Mouse (Mus musculus): ENCODE results near the gene Cacnb4. TPM values are rescaled to one million over a fixed set of nuclear protein-coding genes. Genes with fewer than 3 reads are reported as not detected.

The Cacnb4 gene
- total and polyA plus RNA-seq, 3 experiments = not detected

- Histone ChIP-seq H3K36me3 (ENCODE audit: control insufficient read depth in 1 of 2, insufficient read depth in 2 of 2, low read length in 2 of 2) (no peaks in the 10 kb centered on the region), H3K27ac (ENCODE audit: control insufficient read depth, low read depth, low read length) (no peak overlapping the region), H3K4me1 (ENCODE audit: control insufficient read depth in 1 of 2, insufficient read depth in 2 of 2, low read length in 2 of 2) (no peaks in the 10 kb centered on the region), H3K27me3 (ENCODE audit: control insufficient read depth in 1 of 2, insufficient read depth in 2 of 2, low read length in 2 of 2) (no peaks in the 10 kb centered on the region; a peak in 1 of 4 replicates), H3K9ac (ENCODE audit: control insufficient read depth, low read depth, low read length, poor library complexity, severe bottlenecking) (no peak overlapping the region), H3K9me3 (replicated peaks; ENCODE audit: insufficient read depth, low read length) (no peaks in the 10 kb centered on the region), H3K4me3 (ENCODE audit: control insufficient read depth in 1 of 2, insufficient read depth in 1 of 2, low read depth in 2 of 2, low read length in 2 of 2) (no peak overlapping the region), H3K79me2 (ENCODE audit: control insufficient read depth, insufficient read depth, low read length, poor library complexity) (no peaks in the 10 kb centered on the region)
- no peak for TF ChIP-seq ZKSCAN1 (IDR thresholded peaks at IDR 0.05; ENCODE audit: low read depth, low read length)
- no peak for DNase-seq (ENCODE audit: low read depth, low spot score)
Measured at GRCm38 (mm10) chr2:52615429-52615828, 61.2 kb downstream of the Cacnb4 start.

DNA sequence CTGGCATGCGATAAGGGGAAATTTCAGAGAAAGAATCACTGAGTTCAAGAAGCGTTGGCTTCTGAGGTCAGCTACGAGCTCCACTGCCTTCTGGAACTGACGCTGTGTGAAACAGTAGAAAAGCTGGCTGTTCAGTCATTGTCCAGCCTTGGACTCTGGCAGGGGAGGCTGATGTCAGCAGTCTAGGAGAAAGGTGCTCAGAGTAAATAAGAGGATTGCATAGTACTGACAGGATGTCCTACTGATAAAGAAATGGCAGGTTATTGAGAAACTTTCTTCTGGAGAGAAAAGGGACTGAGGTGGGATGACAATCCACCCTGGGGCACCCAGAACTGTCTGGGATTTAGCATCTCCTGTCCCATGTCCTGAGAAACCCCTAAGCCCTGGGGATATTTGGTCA, 62.7 kb downstream of the Cacnb4 start:
- Histone ChIP-seq H3K79me2 (ENCODE audit: control insufficient read depth, insufficient read depth, low read length, poor library complexity) (no peaks in the 10 kb centered on the region), H3K9me3 (replicated peaks; ENCODE audit: insufficient read depth, low read length) (no peaks in the 10 kb centered on the region), H3K4me3 (ENCODE audit: control insufficient read depth in 1 of 2, insufficient read depth in 1 of 2, low read depth in 2 of 2, low read length in 2 of 2) (no peak overlapping the region), H3K9ac (ENCODE audit: control insufficient read depth, low read depth, low read length, poor library complexity, severe bottlenecking) (no peak overlapping the region), H3K27ac (ENCODE audit: control insufficient read depth, low read depth, low read length) (no peak overlapping the region), H3K4me1 (ENCODE audit: control insufficient read depth in 1 of 2, insufficient read depth in 2 of 2, low read length in 2 of 2) (no peaks in the 10 kb centered on the region), H3K36me3 (ENCODE audit: control insufficient read depth in 1 of 2, insufficient read depth in 2 of 2, low read length in 2 of 2) (no peaks in the 10 kb centered on the region), H3K27me3 (ENCODE audit: control insufficient read depth in 1 of 2, insufficient read depth in 2 of 2, low read length in 2 of 2) (no peaks in the 10 kb centered on the region; a peak in 1 of 4 replicates)
- no peak for DNase-seq (ENCODE audit: low read depth, low spot score)
- no peak for TF ChIP-seq SMC3 (IDR thresholded peaks at IDR 0.05; ENCODE audit: low read depth, low read length)
- no peak for TF ChIP-seq NELFE (IDR thresholded peaks at IDR 0.05; ENCODE audit: low read depth, low read length)
- no peak for TF ChIP-seq ELF1 (IDR thresholded peaks at IDR 0.05; ENCODE audit: low read depth, low read length)
- no peak for TF ChIP-seq HCFC1 (IDR thresholded peaks at IDR 0.05; ENCODE audit: low read depth, low read length)
- TF ChIP-seq ZC3H11A (IDR thresholded peaks at IDR 0.05; ENCODE audit: low read depth, low read length) = no peak
- no peak for TF ChIP-seq ETS1 (IDR thresholded peaks at IDR 0.05; ENCODE audit: low read depth, low read length)
- no peak for TF ChIP-seq KAT2A (conservative IDR thresholded peaks at IDR 0.05; ENCODE audit: low read depth, low read length)
- TF ChIP-seq ZMIZ1 (IDR thresholded peaks at IDR 0.05; ENCODE audit: low read depth, low read length) = no peak

- no peaks in the 10 kb centered on the region for H3K79me2 ChIP-seq (ENCODE audit: control insufficient read depth, insufficient read depth, low read length, poor library complexity)
- H3K4me3 ChIP-seq (ENCODE audit: control insufficient read depth in 1 of 2, insufficient read depth in 1 of 2, low read depth in 2 of 2, low read length in 2 of 2) = no peak overlapping the region
- H3K9ac ChIP-seq (ENCODE audit: control insufficient read depth, low read depth, low read length, poor library complexity, severe bottlenecking) = no peak overlapping the region
- H3K9me3 ChIP-seq (replicated peaks; ENCODE audit: insufficient read depth, low read length) = no peaks in the 10 kb centered on the region
- H3K36me3 ChIP-seq (ENCODE audit: control insufficient read depth in 1 of 2, insufficient read depth in 2 of 2, low read length in 2 of 2) = no peaks in the 10 kb centered on the region
- no peaks in the 10 kb centered on the region; a peak in 1 of 4 replicates for H3K4me1 ChIP-seq (ENCODE audit: control insufficient read depth in 1 of 2, insufficient read depth in 2 of 2, low read length in 2 of 2)
- H3K27ac ChIP-seq (ENCODE audit: control insufficient read depth, low read depth, low read length) = no peak overlapping the region
- no peaks in the 10 kb centered on the region; a peak in 1 of 4 replicates for H3K27me3 ChIP-seq (ENCODE audit: control insufficient read depth in 1 of 2, insufficient read depth in 2 of 2, low read length in 2 of 2)
- no peak for DNase-seq (ENCODE audit: low read depth, low spot score)
- TF ChIP-seq ZKSCAN1 (IDR thresholded peaks at IDR 0.05; ENCODE audit: low read depth, low read length) = no peak
- TF ChIP-seq RCOR1 (IDR thresholded peaks at IDR 0.05; ENCODE audit: low read depth, low read length) = no peak
- TF ChIP-seq SMC3 (IDR thresholded peaks at IDR 0.05; ENCODE audit: low read depth, low read length) = no peak
- no peak for TF ChIP-seq ZMIZ1 (IDR thresholded peaks at IDR 0.05; ENCODE audit: low read depth, low read length)
- no peak for TF ChIP-seq CHD1 (IDR thresholded peaks at IDR 0.05; ENCODE audit: low read depth, low read length)
Measured at GRCm38 (mm10) chr2:52609486-52609885, 67.1 kb downstream of the Cacnb4 start.

Measured in MEL (cell line).